Mouse (Mus musculus) kidney, embryonic 15.5 days (tissue): ENCODE measurements around the gene Usp43. TPM values are rescaled to one million over a fixed set of nuclear protein-coding genes. Genes with fewer than 3 reads are reported as not detected.

Source experiments
- polyA plus RNA-seq: library from polyadenylated mRNA; unstranded; fragments of >200 nt; fragmentation: Nextera tagmentation; extraction: Ambion mirVana; gene quantifications from 2 replicates; pipeline ENCODE4 v1.2.1, GENCODE M21; 2015

The Usp43 gene
- polyA plus RNA-seq, 1 experiment from 2014 or later = 2.0 TPM

Other genes with a start within 250 kb of the Usp43 start
- gene Rcvrn, start 226.8 kb downstream of the Usp43 start, polyA plus RNA-seq = not detected in 2 replicates
- 0.17 and 0.19 TPM in 2 replicates for gene Glp2r, start 151.0 kb downstream of the Usp43 start, polyA plus RNA-seq
- not detected in 2 replicates for gene Gsg1l2, start 147.5 kb downstream of the Usp43 start, polyA plus RNA-seq
- 0.87 and 2.1 TPM in 2 replicates for gene Dhrs7c, start 124.0 kb downstream of the Usp43 start, polyA plus RNA-seq
- 1.2 and 1.5 TPM in 2 replicates for gene Cfap52, start 43.5 kb upstream of the Usp43 start, polyA plus RNA-seq
- gene Stx8, start 44.0 kb upstream of the Usp43 start, polyA plus RNA-seq = 51.1 and 52.4 TPM in 2 replicates